Mouse (Mus musculus) small intestine, adult 10 weeks (tissue): ENCODE data around the gene Foxk2. TPM values are rescaled to one million over a fixed set of nuclear protein-coding genes. Genes with fewer than 3 reads are reported as not detected.

Experiments
- polyA plus RNA-seq: library from polyadenylated mRNA; stranded (reverse); fragments of 350-450 nt; fragmentation: Illumina TruSeq; extraction: RNeasy Lipid Tissue Mini Kit (QIAGEN cat#74804); gene quantifications from one replicate; pipeline ENCODE4 v1.2.3, GENCODE M21; 2014; ENCODE audit warnings: low replicate concordance

Gene Foxk2
- 6.9 TPM for polyA plus RNA-seq

GRCm38 (mm10) chr11:121259160-121260100 lies at the start of gene Foxk2:
TSS of gene Foxk2 (plus strand) at chr11:121259990.

GRCm38 (mm10) chr11:121229018-121229439 lies 30.8 kb upstream of the Foxk2 start, which contains the start of gene Cybc1:
TSS of gene Cybc1 (minus strand) at chr11:121229322.

GRCm38 (mm10) chr11:121236564-121237344 lies 23.0 kb upstream of the Foxk2 start, which contains the start of gene Narf:
TSS of gene Narf (plus strand) at chr11:121237253.

GRCm38 (mm10) chr11:121354091-121354707 lies 94.4 kb downstream of the Foxk2 start, which contains the start of gene Wdr45b:
TSS of gene Wdr45b (minus strand) at chr11:121354445.

Other genes with a start within 250 kb of the Foxk2 start
- gene Cd7, start 220.6 kb upstream of the Foxk2 start, polyA plus RNA-seq = 8.6 TPM
- gene Sectm1b, start 196.4 kb upstream of the Foxk2 start, polyA plus RNA-seq = 392 TPM
- 5.3 TPM for gene Sectm1a, start 178.8 kb upstream of the Foxk2 start, polyA plus RNA-seq
- not detected for gene Tex19.2, start 141.3 kb upstream of the Foxk2 start, polyA plus RNA-seq
- not detected for gene Tex19.1, start 113.8 kb upstream of the Foxk2 start, polyA plus RNA-seq
- not detected for gene Uts2r, start 99.7 kb upstream of the Foxk2 start, polyA plus RNA-seq
- 7.4 TPM for gene Hexdc, start 55.6 kb upstream of the Foxk2 start, polyA plus RNA-seq
- gene Ogfod3, start 55.3 kb upstream of the Foxk2 start, polyA plus RNA-seq = 1.1 TPM
- 11.0 TPM for gene Cybc1, start 30.7 kb upstream of the Foxk2 start, polyA plus RNA-seq
- gene Narf, start 22.7 kb upstream of the Foxk2 start, polyA plus RNA-seq = 22.7 TPM
- gene Wdr45b, start 94.5 kb downstream of the Foxk2 start, polyA plus RNA-seq = 45.5 TPM
- gene Rab40b, start 128.3 kb downstream of the Foxk2 start, polyA plus RNA-seq = 1.2 TPM
- 4.6 TPM for gene Fn3krp, start 161.4 kb downstream of the Foxk2 start, polyA plus RNA-seq
- 0.41 TPM for gene Fn3k, start 174.9 kb downstream of the Foxk2 start, polyA plus RNA-seq
- 14.8 TPM for gene Tbcd, start 192.0 kb downstream of the Foxk2 start, polyA plus RNA-seq